Mouse (Mus musculus) sigmoid colon, adult 10 weeks (tissue): ENCODE results near the gene Cdca5. TPM values are rescaled to one million over a fixed set of nuclear protein-coding genes. Genes with fewer than 3 reads are reported as not detected.

ENCODE experiments used
- polyA plus RNA-seq: library from polyadenylated mRNA; stranded (reverse); fragments of 350-450 nt; fragmentation: Illumina TruSeq; extraction: RNeasy Lipid Tissue Mini Kit (QIAGEN cat#74804); gene quantifications from one replicate; pipeline ENCODE4 v1.2.3, GENCODE M21; 2014; ENCODE audit warnings: low read depth, low replicate concordance

Gene Cdca5
- 3.0 TPM for polyA plus RNA-seq

DNA sequence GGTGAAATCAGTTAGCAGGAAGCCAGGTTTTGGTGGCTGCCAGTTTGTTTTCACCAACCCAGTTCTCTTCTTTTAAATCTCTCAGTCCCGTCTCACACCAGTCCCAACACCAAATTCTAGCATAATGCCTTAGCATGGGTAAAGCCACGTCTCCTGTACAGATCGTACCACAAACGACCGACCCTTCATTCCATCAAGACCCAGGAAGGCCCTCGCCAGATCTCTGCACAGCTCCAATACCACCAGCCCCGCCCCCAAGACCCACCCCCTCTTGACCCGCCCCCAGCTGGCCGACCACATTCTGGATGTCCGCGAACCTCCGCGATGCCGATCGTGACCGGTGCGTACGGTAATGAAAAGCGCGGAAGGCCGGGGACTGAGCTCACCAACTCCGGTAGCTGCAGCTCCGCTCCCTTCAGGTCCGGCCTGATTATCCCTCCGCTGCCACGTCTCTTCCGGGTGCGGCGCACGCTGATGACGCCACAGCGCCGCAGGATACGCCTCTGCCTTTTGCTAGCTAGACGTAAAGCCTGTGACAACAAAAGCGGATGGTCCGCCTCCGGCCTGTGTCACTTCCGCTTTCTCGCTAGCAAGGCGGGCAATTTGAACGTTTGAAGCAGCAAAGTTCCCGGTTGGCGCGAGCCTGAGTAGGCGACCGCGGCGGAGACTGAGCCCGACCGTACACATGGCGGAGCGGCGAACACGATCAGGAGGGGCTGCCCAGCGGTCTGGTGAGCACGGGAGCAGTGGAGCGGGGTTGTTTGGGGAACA is at the start of gene Cdca5, which contains the start of gene Zfpl1:
Gene Cdca5 (plus strand): TSS at position 506 of the 771 bp plus-strand sequence.
Gene Zfpl1 (minus strand): TSS at position 479 of the 771 bp plus-strand sequence.

DNA sequence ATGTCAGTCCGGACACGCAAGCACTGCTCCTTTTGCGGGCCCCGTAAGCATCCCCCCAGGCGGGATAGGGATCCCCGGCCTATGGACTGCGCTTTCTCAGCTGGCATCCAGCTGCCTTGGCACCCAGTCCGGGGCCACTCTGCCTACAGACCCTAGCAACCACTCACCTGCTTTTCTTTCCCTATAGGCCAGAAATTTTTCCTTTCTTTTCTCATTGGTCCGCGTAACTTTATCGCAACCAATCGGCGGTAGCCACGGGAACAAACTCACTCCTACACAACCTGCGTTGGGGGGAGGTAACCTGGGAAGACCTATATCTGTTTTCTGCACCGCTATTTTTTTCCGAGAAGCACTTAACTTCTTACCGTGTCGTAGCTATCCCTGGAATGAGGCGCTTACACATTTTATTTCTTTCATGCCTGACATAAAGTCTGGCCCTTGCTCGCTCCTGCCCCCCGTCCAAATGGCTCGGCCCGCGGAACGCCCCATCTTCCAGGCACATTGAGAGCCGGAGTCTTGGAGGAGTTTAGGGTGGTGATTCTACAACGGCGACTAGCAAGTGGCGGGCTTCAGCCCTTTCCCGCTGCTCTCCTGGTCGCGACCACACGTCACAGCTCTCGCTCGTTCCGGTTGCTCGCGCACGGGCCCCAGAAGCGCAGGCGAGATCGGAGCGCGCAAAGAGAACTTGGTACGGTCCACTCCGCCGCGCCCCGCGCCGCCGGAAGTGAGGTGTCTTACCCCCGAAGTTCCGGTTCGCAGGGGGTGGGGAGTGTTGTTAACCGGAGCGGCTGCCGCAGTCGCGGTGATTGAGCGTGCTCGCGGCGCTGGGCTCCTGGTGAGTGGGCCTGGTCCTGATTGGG is 38.3 kb upstream of the Cdca5 start, which contains the start of gene Syvn1:
Gene Syvn1 (plus strand): TSS at position 283 of the 860 bp plus-strand sequence.

DNA sequence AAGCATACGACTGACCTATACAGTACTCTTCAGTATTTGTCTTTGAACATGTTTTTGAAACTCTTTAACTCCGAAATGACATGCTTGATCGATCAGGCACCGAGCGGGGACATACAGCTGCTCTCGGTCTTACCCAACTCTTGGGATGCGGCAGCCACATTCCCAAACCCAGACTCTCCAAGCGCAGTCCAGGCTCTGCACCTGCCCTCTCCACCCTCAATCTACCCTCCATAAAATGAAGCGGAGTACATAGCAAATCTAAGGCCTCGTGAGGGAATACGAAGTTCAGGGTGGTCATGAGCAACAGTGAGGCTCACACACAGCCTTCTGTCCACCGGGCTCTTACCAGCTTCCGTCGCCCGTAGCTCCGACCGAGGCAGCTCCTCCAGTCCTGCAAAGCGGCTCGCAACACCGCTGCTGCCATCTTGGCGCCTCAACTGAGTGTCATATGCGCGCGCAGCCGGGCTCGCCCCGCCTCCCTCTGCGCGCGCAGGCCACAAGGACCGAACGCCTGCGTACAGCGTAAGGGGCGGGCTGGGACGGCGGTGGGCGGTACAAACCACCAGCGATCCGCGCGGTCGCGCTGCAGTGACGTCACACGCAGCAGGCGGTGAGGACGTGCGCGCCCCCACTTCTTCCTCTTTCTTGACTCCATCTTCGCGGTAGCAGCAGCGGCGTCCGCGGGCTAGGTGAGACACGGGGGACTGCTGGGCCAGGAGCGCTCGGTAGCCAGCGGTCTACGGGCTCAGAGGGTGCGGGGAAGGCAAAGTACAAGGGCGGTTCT is 27.3 kb upstream of the Cdca5 start, which contains the start of the genes Mrpl49 and Fau:
Gene Mrpl49 (minus strand): TSS at position 473 of the 784 bp plus-strand sequence.
Gene Fau (plus strand): TSS at position 532 of the 784 bp plus-strand sequence.

DNA sequence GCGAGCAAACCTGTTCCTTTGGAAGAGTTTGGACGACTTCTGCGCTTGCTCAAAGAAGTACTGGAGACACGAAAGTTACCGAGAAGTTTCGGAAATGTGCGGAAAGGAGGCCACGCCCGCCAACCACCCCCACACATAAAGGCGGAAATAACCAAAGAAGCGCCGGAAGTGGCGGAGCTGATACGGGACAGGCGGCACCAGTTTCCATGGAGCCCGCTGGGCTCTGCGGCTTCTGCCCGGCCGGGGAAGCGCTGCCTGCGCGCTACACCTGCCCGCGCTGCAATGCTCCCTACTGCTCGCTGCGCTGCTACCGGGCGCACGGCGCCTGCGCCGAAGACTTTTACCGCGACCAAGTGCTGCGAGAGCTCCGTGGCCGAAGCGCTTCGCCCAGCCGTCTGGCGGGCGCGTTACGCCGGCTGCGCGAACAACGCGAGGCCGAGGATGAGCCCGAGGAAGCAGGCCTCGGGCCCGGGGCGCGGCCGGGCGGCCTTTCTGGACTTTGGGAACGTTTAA is 23.7 kb upstream of the Cdca5 start, which contains the start of gene Znhit2:
Gene Znhit2 (plus strand): TSS at position 172 of the 513 bp plus-strand sequence.

DNA sequence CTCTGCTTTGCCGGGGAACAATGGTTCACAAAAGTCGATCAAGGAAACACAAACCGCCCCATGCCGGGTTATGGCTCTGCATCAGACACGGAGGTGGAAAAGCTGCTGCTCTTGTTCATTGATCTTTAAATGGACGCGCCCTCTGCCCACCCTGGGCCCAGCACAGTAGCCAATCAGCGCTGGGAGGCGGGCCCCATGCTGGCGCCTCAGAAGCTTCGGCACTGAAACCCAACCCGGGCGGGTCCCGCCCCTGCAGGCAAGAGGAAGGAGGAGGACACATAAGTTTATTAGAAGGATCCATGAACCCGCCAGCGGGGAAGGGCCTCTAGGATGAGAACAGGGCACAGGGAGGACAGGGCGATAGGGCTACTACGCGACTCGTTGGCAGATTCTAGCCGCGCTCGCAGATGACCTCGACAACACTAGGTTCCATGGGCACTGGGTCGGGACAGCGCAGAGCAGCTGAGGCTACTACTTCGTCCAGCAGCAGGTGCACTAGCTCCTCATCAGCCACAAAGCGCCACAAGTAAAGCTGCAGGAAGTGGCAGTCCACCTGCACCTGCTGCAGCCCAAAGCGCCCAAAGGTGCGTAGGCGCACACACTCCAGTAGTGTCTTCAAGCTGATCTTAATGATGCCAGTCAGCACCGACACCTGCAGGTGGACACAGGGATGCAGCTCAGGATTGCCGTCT is 16.9 kb upstream of the Cdca5 start, which contains the start of gene Tm7sf2:
Gene Tm7sf2 (minus strand): TSS at position 650 of the 692 bp plus-strand sequence.

DNA sequence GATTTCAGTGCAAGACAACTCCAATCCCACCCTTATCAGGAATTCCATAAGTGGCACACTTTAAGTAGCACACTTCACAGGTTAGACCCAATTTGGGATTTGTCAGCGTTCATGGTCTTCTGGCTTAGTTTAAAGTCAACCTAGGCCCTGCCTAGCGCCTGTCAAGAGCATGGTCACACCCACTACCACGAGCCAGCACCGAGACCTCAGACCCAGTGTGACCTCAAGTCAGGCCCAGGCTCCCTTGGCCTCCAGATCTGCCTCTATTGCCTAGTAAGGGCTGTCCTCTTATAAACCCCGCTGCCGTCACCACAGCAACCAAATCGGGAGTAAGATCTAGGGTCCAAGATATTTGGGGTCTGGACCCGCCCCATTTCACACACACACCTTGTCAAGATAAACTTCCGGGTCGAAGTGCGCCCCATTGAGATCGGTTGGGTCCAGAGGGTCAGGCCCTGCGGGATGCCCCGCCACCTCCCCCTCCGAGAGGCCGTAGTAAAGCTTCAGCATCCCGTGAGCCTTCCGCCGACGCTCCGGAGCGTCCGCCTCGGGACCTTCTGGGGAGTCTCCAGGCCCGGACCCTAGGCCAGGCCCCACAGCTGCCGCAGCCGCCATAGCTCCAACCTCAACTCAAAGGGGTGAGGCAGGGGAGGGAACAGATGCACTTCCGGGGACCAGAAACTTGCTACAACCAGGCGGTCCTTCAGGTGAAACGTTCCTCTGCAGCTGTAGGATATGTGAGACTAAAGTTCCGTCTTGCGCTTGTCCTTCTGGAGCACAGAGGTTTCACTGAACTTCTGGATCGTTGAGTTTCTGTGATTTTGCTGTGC is 8.0 kb upstream of the Cdca5 start, which contains the start of gene Vps51:
Gene Vps51 (minus strand): TSS at position 668 of the 830 bp plus-strand sequence.

DNA sequence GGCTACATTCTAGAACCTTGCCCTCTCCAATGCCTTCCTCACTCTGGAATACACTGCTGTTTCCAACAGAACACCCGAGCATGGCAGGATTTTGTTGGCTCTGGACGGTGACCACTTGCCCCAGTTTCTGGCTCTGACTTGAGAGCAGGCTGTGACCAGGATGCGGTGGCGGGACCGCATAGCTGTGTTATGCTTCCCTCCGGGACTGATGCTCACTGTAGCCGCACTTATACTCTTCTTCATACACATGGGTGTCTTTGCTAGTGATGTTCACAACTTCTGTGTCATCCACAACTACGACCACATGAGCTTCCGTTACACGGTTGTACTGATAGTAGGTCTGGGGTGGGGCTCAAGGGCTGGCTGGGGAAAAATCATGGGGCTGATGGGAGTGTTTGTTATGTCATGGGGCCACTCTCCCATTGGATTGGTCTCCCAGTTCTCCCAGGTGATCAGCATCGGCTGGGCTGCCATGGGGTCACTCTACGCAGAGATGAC is 4.8 kb upstream of the Cdca5 start, which contains the start of gene Tmem262:
Gene Tmem262 (plus strand): TSS at position 51 of the 498 bp plus-strand sequence.

DNA sequence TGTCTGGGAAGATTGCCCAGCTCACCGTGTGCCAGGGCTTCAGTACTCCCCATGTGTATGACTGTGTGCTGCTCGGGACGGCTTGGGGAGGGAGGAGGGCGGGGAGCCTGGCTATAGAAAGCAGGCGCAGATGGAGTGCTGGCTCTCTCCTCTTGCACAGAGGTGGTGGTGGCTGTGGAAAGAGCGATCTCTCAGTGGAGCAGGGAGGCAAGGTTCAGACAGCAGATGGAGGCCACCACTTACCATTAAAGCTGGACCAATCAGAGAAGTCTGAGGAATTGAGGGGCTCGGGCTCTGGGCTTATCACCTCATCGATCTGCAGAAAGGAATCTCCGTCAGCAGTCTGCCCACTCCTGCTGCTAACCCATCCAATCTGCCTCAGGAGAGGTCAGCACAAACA is 2.6 kb upstream of the Cdca5 start, which contains the start of gene Gm28374:
Gene Gm28374 (minus strand): TSS at position 101 of the 400 bp plus-strand sequence.

DNA sequence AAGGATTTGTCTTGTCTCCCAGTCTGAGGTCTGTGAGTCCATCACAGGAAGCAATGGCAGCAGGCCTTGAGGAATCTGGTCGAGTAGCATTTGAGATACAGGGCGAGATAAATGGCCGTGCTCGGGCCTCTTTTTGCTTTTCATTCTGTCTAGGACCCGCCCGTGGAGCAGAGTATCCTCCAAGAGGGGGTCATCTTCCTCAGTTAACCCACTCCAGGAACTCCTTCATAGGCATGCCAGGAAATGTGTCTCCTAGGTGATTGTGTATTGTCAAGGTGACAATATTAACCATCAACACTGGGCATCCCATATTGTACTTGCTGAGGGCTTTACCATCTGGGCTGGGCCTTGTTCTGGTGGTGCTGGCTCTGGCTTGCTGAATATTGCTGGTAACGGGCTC is 9.3 kb downstream of the Cdca5 start, which contains the start of gene AC131692.1:
Gene AC131692.1 (plus strand): TSS at position 301 of the 400 bp plus-strand sequence.

DNA sequence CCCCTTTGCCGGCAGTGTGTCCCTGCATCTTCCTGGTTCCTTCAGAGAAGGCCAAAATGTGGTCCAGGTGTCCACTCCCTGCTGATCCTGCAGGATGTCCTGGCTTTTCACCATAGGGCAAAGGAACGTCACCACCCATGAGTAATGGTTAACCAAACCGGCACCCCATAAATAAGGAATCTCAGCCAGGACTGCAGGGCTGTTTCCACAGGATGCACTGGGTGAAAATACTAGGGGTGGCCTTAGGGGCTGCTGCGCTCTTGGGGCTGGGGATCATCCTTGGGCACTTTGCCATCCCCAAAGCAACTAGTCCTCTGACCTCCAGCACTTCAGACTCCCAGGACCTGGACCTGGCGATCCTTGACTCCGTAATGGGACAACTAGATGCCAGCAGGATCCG is 20.8 kb downstream of the Cdca5 start, which contains the start of gene Naaladl1:
Gene Naaladl1 (plus strand): TSS at position 197 of the 400 bp plus-strand sequence.

DNA sequence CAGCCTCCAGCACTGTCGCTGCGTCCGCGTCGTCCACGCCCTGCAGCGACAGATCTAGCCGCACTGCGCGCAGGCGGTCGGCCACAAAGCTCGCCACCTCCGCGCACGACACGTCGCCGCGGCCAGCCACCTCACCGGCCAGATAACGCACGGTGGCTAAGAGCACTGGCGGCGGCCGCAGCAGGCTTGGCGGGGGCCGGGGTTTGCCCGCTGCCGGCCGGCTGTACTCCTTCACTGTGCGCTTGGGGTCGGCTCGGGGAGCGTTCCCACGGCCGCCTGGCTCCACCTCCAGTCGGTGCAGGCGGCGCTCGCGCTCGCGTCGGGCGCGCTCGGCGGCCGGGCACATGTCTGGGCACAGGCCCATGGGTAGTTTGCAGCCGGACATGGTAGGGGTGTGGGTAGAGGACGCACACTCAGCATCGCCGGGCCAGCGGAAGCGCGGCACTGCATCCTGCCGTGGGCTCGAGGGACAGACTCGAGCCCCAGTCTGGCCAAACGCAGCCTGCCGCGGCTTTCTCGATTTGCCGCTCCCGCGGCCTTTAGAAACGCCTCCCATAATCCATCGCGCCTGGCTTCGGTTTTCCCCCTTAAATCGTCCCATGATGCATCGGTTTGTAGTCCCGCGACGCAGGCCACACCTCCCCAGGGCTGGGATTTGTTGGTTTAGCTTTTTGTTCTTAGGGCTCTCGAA is 33.3 kb downstream of the Cdca5 start, which contains the start of gene Sac3d1:
Gene Sac3d1 (minus strand): TSS at position 665 of the 691 bp plus-strand sequence.

DNA sequence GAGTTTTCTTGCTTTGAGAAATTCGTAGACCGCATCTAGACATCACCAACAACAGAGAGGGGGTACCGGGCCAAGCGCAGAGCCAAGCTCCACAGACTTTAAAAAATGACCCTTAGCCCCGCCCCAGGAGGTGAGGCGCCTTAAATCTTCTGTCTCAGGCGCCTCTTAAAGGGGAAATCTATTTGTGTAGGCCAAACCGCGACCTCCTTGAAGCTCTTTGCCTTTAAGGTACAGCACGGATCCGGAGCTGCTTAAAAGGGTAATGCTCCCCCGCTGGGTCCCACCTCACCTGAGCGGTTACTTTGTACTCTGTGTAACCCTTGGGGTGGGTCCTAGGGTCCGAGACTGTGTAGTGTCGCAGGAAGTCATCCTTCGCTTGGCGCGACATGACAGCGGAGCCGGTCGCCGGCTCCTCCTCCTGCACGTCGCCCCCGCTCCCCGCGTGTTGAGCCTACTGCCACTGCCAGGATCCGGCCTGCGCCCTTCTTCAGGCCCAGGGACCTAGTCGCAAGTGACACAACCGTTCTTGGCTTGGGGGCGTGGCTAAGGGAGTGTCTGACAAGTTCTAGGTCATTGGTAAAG is 43.1 kb downstream of the Cdca5 start, which contains the start of gene Snx15:
Gene Snx15 (minus strand): TSS at position 545 of the 582 bp plus-strand sequence.

DNA sequence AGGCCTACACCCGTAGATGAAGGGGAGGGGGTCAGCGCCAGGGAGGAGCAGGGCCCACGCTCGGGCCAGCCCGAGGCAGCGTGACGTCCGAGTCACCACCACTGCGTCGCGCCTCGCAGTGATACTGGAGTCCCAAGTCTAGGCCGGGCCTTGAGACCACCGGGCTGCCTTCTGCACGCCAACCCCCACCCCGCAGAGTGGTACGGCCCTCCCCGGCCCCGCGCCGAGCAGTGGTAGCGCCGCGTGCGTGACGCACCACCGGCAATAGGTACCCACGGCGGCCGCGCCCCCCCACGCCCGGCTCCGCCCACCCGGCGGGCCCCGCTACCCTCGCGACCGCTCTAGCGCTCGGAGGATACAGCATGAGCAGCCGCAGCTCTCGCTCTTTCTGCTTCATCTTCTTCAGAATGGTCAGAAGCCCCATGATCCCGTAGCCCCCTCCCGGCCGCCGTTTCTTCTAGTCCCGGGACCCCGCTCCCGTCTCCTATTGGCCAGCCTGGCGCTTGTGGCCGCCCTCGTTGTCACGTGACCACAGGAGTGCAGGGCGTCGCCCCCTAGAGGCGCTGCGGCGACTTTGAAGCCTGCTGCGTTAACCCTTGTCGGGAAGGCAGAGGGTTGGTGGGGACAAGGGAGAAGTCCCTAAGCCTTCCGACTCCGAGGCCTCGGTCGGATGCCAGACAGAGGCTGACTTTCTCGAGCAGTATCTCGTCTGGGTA is 56.1 kb downstream of the Cdca5 start, which contains the start of gene Batf2:
Gene Batf2 (plus strand): TSS at position 306 of the 716 bp plus-strand sequence.

DNA sequence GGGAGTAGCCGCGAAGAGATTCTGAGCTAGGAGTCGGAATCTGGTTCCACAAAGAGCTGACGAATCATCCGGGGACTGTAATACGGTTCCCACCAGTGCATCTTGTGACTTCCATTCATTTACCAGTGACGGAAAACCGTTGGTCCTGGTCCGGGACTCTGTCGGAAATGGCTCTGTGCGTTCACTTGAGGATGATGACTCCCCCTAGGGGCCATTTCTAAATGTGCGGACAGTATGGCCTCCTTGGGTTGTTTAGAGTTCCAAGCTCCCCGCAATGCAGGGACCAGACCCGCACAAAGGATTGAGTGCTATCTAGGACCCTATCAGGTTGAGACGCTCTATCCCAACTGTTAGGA is 56.6 kb downstream of the Cdca5 start, which contains the start of gene Arl2:
Gene Arl2 (minus strand): TSS at position 155 of the 356 bp plus-strand sequence.

